Mouse (Mus musculus): Measurements from ENCODE around the gene Stmn1.
"Not testable (repeated sequence)": the region's sequence is repeated elsewhere in the genome, so short reads cannot be mapped to it uniquely, and the experiment has no call there.

The Stmn1 gene

DNA sequence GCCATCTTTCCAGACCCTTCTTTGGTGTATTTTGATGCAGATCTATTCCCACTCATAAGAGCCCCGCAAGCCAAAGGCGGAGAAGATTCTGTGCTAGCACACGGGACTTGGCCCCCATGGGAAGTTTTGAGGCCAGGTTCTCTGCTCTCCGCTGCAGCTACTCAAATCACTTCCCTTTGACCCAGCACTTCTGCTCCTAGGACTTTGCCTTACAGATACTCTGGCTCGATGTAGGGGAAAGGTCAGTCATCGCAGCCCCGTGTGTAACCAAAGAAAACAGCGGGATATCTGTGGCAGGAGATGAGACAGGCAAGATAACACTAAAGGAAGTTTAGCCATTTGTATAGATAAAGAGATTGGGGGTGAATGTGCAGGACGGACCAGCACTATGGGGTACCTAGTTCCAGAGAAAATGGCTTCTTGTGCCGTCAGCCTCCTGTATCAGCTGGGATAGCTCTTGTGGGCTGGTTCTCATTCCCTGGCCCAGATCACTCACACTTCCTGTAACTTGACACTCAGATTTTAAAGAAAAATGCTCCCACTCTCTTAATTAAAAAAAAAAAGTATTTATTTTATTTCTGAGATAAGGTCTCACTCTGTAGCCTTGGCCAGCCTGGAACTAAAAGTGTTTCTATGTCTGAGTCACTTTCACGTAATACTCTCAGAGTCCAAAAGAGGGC lies 22.0 kb downstream of the Stmn1 start:
- DNase-seq, result peak; percentile 49 to 78

DNA sequence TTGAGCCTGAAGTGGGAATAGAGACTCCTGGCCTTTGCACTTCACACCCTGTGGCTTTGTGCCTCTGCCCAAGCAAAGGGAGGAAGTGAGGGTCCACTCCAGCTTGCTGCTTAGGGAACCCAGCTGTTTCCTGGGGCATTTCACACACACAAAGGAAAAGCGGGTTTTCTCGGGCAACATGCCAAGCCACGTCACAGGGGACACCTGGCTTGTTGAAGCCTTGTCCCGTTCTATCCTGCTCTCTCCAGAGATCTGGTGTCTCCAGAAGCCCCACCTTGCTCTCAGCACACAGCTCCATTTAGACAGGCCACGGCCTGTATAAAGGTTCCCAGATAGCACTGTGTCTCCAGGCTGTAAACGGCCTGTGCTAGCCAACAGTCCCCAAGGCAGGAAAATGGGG lies 23.6 kb downstream of the Stmn1 start:
- peak; percentile 33 to 66 for DNase-seq

DNA sequence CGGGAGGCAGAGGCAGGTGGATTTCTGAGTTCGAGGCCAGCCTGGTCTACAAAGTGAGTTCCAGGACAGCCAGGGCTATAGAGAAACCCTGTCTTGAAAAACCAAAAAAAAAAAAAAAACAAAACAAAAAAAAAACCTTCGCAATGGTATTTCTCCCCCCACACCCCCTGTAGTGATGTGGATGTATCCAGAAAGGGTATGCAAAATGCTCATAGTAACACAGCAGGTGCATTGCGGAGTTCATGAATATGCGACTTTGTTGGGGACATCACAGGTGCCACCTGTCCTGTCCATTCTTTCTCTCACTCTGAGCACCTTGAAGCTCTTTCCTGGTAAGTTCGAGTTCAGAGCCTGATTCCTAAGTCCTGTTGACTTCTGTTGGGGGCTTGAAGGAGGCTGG lies 26.0 kb downstream of the Stmn1 start:
- not testable (repeated sequence) for DNase-seq

DNA sequence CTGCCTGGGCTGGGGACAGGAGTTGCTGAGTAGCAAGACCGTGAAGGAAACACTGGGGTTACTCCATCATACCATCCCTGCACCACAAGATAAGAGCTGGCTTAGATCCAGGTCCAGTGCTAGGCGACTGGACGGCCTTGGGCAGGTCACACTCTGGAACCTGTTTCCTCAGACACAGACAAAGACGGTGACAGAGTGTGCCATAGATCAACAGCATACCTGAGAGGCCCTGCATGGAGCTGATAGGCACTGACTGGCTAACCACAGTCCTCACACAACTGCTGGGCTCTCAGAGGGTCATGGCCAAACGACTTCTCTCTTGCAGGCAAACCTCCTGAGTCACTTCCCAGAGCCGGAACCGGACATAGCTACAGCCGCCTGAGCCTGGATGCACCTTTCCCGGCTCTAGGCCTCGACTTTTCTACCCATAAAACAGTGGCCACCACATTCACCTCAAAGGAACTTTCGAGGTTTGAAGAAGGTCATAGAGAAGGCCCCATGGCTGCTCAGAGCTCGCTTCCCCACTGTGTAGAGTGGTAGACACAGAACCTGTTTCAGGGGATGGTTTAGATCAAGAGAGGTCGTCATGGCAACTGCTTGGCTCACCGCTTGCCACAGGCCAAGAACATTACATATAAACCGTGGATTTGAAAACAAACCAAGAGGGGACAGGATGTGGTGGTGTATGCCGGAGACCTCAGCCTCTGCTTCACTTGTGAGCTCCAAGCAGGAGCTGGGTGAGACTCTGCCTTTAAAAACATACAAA lies 26.8 kb downstream of the Stmn1 start:
- DNase-seq, result peak in 1 of 2 experiments; percentile 41

DNA sequence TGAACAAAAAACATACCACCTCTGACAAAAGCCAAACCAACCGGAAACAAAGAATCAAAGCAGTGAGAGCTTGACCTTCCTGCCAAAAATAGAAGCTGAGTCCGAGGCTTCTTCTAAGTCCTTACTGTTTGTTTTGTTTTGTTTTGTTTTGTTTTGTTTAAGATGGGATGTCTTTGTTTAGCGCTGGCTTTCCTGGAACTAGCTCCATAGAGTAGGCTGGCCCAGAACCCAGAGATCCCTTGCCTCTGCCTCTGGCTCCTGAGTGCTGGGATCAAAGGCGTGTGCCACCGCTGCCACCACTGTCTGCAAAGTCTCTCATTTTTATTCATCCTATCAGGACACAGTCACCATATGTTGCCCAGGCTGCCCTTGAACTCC lies 27.4 kb downstream of the Stmn1 start:
- DNase-seq, result peak in 1 of 2 experiments; percentile 22

DNA sequence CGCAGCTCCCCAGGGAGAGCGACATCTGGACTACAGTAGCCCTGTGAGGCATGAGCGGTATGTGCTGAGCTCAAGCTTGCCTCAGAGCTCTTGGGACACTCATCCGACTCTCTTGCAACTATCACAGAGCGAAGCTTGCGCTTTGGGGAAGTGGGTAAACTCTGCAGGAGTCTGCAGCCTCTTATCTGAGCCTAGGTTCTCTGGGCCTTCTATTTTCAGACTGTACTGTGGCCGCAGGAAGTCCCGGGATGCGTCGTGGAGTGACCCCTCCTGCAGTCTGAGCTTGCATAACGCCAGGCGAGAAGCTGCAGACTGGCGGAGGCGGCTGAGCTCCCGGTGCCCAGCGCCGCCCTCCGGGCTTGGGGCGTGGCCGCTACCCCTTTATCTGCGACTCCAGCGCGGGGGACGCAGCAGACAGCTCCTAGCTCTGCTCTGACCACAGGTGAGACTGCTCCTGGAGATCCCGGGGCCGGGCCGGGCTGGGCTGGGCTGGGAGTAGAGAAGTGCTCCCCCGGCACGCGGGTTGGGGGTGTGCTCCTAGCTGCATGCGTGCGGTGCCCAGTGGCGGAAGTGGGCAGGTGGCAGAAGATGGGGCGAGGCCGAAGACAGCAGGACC lies 28.6 kb downstream of the Stmn1 start, which contains the start of gene Paqr7:
Gene Paqr7 (plus strand): TSS at position 103 of the 616 bp plus-strand sequence.
- DNase-seq, result peak; percentile 82 to 93

DNA sequence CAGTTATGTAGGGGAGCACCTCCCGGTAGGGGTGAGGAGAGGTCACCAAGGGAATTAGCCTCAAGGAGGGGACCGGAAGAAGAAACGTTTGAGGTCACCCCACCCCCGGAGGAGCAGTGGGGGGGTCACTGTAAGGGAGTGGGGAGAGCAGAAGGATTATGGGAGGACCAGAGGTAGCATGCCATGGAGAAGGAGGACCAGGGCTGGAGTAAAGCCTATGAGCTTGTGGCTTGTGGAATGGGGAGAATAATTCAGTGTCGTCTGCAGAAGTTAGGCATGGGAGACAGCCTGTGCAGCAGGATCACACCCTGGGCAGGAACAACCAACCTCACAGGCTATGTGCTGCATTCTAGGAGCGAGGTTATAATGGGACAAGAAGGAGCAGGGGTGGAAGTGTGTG lies 29.1 kb downstream of the Stmn1 start:
- no peak for DNase-seq

DNA sequence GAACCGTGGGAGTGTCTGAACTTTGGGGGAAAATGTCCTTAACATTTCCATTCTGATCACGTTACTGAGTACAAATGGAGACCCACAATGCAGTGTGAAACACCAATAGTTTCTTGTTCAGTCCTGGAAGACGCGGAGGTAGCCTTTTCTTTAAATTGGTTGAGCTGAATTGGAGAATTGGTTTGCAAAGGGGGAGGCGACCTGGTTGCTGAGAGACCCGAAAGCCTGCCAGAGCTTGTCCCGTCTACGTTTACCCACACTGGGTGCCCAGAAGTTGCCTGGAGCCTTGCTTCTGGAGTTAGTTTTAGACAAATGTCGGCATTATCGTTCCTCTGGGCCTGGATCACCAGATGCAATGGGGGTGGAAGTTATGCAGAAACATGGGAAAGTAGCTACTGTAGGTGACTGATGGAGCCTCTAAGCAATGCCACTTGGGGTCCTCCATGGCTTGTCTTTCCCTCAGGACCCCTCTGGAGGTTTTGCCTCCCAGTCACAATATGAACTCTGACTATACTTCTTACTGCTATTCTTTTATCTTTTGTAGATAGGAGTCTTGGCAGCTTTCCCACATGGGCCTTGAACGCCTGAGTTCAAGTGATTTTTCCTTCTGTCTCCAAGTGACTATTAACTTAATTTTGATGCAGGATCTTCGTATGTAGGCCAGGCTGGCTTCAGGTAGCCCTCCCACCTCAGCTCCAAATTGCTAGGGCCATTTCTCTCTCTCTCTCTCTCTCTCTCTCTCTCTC lies 30.0 kb downstream of the Stmn1 start:
- DNase-seq, result peak in 1 of 2 experiments; percentile 29

DNA sequence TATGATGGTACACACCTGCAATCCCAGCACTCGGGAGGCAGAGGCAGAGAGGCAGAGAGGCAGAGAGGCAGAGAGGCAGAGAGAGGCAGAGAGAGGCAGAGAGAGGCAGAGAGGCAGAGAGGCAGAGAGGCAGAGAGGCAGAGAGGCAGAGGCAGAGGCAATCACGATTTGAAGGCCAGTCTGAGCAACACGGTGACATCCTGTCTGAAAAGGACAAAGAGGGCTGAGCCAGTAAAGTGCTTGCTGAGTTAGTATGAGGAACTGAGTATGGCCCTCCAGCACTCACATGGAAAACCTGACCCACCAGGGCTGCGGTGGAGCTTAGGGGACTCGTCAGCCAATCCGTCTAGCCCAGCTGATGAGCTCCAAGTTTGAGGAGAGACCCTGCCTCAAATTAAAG lies 30.9 kb downstream of the Stmn1 start:
- DNase-seq, result peak in 1 of 2 experiments; percentile 26

DNA sequence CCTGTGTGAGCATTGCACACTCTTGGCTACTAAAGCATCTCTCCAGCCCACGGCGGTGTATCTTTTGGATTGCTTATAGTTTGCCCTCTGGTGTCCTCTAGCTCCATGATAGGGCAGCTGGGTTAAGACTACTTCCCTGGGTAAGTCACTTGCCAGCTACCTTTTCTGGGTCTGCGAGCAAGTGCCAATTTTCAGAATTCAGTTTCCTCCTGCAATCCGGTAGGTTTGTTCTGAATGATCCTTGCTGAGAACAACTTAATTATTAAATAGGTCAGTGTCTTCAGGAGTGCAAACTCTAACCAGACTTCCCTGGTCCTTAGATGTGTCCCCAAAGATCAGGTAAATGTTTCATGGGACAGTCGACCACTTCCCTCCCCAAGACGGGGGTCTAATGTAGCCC lies 33.0 kb downstream of the Stmn1 start:
- DNase-seq, result peak in 1 of 2 experiments; percentile 38

DNA sequence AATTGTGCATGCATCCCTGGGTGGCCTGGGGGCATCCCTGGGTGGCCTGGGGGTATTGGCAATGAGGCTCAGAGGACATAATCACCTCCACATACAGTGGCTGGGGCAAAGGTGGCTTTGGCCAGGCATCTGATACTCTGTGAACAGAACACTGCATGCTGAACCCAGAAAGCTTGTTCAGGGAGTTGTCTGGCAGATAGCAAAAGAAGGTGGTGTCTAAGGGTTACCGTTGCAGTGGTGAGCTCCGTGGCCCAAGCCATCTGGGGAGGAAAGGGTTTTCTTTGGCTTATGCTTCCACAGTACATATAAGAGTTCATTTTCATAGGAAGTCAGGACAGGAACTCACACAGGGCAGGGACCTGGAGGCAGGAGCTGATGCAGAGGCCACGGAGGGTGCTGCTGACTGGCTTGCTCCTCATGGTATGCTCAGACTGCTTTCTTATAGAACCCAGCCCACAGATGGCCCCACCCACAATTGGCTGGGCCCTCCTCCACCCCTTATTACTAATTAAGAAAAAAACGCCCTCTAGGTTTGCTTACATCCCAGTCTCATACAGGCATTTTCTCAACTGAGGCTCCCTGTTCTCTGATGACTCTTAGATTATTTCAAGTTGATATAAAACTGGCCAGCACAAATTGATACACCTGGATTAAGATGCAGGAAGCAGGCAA lies 35.7 kb downstream of the Stmn1 start:
- no peak for DNase-seq

DNA sequence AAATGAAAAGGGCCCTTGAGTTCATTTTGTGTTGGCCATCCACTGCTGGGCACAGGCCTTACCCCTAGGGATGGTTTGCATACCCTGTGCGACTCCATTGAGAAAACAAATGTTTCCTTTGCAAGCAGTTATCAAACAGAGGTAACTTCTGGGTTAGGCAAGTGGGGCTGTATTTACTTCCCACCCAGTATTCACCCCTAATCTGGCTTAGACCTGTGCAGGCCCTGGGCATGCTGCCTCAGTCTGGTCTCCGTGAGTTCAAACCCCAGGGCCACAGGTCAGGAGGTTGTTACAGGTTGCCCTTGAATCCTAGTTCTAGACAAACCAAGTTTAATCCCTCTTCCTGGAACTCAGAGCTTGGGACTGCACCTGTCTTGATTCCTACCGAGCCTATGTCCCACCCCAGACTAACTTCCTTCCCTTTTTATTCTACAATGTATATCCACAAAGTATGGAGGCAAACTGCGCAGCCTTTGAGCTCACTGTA lies 37.2 kb downstream of the Stmn1 start:
- no peak for DNase-seq

DNA sequence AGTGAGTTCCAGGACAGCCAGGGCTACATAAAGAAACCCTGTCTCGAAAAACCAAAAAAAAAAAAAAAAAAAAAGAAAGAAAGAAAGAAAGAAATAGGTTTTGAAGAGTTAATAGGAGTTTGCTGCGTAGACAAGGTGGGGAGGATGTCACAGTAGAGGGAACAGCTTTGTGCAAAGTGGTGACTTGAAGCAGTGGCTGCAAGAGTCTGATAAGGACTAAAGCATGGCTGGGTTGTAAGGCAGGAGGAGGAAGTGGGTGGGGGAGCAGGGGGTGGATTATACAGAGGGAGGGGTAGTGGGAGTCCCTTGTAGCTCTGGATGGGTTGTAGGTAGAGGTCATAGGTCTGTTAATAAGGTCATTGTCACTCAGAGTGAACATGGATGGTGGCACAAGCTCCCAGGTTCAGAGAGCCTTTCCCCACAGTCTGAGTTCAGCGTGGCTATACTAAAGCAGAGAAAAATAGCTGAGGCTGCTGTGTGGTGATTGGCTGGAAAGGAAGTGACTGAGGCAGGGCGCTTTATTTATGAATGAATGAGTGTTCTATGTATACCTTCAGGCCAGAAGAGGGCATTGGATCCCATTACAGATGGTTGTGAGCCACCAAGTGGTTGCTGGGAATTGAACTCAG lies 38.0 kb downstream of the Stmn1 start:
- DNase-seq, result no peak

DNA sequence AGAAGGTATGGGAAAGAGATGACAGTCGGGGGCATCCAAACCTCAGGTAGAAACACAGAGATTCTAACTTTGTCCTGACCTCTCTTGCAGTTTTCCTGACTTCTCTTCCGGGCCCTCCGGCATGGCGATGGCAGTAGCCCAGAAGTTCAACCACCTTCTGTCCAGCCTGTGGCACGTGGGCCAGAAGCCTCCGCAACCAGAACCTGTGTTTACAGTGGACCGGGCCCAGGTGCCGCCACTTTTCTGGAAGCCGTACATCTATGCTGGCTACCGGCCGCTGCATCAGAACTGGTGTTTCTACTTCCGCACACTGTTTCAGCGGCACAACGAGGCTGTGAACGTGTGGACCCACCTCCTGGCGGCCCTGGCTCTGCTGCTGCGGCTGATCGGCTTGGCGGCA lies 38.6 kb downstream of the Stmn1 start:
- no peak for DNase-seq

DNA sequence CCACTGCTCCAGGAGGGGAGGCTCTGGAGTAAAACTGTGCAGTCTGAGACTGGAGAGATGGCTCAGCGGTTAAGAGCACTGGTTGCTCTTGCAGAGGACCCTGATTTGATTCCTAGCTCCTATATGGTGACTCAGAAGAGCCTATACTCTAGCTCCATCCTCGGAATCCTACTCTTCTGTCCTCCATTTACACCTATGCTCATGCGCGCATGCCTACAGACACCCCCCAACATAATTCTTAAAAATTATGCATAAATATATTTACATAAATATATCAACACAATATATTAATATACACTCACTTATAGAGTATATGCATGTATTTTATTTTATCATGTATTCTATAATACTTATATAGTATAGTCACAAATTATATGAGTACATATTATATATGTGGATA lies 42.3 kb downstream of the Stmn1 start:
- DNase-seq, result no peak

DNA sequence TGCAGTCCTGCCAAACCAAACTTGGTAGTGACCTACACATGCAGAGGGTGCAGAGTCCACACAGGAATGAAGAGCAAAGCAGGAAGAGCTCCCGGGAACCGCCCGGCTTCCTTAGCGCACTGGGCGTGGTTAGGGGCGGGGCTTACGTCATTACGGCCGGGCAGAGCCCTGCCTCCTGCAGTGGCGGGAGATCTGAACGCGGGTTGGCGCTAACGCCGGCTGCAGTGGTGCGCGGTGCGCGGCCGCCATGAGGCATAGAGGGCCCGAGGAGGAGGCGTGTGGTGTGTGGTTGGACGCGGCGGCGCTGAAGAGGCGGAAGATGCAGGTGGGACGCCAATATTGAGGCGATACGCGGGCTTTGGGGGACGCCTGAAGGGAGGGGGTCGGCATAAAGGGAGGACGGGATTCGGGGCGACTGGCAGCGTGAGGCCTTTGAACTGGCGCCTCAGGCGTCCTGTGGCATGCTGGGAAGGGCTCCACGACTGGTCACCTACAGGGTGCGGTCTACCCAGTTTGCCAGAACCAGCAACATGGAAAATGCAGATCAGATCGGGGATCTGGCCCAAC lies 42.8 kb downstream of the Stmn1 start, which contains the start of gene Aunip:
Gene Aunip (plus strand): TSS at position 155 of the 567 bp plus-strand sequence.
- peak; percentile 96 to 98 for DNase-seq

DNA sequence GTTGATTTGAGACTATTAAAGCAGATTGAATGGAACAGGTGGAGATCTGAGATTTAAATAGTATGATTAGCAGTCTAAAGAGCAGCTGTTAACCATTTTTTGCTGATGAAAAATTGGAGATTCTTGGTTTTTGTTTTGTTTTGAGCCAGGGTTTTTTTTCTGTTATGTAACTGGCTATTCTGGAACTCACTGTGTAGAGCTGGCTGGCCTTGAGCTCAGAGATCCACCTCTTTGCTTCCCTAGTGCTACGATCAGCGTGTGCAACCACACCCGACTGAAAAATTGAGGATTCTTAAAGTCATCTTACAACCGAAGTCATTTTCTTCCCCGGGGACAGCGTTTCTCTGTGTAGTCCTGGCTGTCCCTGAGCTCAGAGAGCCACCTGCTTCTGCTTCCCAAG lies 43.6 kb downstream of the Stmn1 start:
- DNase-seq, result no peak

DNA sequence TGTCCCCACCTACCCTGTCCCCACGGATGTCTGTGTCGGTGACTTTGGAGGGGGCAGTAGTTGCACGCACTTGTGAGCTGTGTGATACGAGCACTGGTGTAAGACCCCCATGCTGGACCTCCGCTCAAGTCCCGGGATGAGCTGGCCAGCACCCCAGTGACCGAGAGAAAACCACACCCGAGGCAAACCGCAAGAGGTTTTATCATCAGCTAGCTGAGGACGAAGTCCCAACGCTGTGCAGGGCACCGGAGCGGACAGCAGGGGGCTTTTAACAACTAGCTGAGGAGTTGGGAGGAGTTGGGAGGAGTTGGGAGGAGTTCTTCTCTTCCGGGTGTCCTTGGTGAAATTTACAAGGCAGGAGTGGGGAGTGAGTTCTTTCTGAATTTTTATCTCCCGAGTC lies 44.7 kb downstream of the Stmn1 start:
- DNase-seq, result peak; percentile 84 to 86

DNA sequence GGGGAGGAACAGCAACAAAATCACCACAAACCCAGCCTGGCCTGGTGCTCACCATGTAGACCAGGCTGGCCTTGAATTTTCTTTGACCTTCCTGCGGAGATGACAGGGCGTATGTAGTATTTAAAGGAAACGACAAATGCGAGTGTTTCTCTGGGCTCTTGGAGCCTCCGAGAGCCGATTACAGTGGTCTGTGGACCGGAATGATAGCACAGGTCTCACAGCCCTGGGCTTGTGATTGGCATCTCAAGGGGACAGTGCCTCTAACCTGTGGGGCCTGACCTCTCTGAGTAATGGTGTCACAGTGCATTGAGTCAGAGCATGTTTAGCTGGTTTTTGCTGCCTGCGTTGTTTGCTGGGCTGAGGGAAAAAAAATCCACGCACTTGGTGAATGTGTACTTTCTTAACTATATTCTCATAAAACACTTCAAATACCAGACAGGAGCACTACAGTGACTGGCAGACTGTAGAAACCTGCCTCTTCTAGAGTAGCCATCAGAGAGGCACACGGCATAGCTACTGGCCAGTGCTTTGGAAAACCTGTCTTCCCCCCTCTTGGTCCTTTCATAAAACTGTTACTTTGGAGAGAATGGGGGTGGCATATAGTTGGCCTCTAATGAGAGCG lies 46.3 kb downstream of the Stmn1 start:
- DNase-seq, result no peak

DNA sequence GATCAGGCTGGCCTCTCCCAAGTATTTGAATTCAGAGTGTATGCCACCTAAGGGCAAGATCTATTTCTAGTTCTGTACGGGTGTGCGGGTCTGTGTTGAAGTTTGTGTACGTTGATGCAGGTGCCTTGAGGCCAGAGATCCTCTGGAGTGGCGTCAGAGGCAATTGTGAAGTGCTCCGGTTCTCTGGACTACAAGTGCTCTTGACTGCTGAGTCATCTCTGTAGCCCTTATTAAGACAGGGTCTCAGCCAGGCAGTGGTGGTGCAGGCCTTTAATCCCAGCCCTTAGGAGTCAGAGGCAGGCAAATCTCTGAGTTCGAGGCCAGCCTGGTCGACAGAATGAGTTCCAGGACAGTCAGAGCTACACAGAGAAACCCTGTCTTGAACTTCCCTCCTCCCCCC lies 47.5 kb downstream of the Stmn1 start:
- no peak for DNase-seq

DNA sequence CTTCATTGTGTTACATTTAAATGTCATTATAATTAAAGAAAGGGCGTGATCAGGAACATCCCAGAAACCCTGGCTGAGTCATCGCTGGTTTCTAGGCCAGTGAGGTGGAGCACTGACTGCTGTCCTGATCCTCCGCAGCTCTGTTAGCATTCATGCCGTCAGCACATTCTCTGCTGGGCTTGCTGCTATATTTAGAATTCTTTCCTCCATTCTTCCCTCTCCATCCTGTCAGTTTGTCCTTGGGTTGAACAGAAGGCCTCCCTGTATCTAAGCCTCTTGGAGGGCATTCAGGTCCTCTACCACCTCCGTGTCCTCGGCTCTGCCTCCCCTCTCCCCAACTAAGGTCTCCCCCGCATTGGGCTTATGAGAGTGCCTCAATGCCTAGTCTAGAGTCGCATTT lies 48.9 kb downstream of the Stmn1 start:
- peak; percentile 46 to 76 for DNase-seq

All from kidney, postnatal 25 days (tissue).